Mouse (Mus musculus): Measurements from ENCODE around the gene Cuta. TPM values are rescaled to one million over a fixed set of nuclear protein-coding genes. Genes with fewer than 3 reads are reported as not detected.
"Not testable (repeated sequence)": the region's sequence is repeated elsewhere in the genome, so short reads cannot be mapped to it uniquely, and the experiment has no call there.

Cuta gene
- polyA plus RNA-seq, 2 experiments = 127 to 146 TPM

DNA sequence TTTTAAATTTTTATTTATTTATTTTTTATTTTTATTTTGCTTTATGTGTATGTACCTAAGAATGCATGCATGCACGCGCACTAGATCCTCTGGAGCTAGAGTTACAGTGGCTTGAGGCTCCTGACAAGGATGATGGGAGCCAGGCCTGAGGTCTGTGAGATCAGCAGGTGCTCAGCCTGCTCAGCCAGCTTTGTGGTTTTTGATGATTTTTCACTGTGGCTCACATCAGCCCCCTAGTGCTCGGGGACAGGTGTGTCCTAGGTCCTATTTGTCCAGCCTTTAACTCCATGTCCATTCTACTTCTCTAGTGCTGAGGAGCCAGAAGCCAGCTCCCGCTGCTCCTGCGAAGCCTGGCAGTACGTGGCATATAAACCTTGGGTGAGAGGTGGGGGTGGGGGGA, 17.0 kb downstream of the Cuta start:
- H3K27me3 ChIP-seq (ENCODE audit: control insufficient read depth, insufficient read depth, low read length); H3K27ac ChIP-seq (replicated peaks; ENCODE audit: low read depth, low read length); H3K4me3 ChIP-seq (replicated peaks; ENCODE audit: low read length); H3K9ac ChIP-seq (ENCODE audit: low read depth, low read length, severe bottlenecking); H3K9me3 ChIP-seq (ENCODE audit: control insufficient read depth, low read length); ATAC-seq (ENCODE audit: low FRiP score, low read depth); H3K4me2 ChIP-seq (replicated peaks; ENCODE audit: low read depth, low read length, severe bottlenecking); H3K4me1 ChIP-seq (ENCODE audit: control insufficient read depth, insufficient read depth, low read length); DNase-seq (ENCODE audit: low spot score): not testable (repeated sequence)
- 91% methylated on average over 5 of the region's 6 CpGs for WGBS
- peaks cover 26% of the 10 kb centered on the region for H3K36me3 ChIP-seq (ENCODE audit: control insufficient read depth, insufficient read depth, low read length)

DNA sequence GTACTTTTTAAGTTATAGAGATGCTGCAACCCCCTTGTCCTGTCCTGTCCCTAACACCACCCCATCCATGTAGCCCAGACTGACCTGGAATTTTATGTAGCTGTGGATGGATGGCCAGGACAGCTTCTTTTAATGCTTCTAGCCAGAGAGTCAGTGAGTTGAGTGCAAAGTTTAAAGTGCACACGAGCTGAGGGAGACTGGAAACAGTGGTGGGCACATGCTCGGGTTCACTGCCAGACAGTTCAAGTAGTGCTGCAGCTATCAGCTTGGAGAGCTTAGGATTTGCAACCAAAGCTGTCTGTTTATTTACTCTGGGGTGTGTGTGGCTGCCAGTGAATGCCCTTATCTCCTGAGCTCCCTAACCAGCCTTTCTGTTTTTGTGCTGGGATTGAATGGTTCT, 19.9 kb downstream of the Cuta start:
- not testable (repeated sequence) for ATAC-seq (ENCODE audit: low FRiP score, low read depth); H3K27me3 ChIP-seq (ENCODE audit: control insufficient read depth, insufficient read depth, low read length); H3K27ac ChIP-seq (replicated peaks; ENCODE audit: low read depth, low read length); H3K36me3 ChIP-seq (ENCODE audit: control insufficient read depth, insufficient read depth, low read length); H3K4me3 ChIP-seq (replicated peaks; ENCODE audit: low read length); H3K9me3 ChIP-seq (ENCODE audit: control insufficient read depth, low read length); H3K4me2 ChIP-seq (replicated peaks; ENCODE audit: low read depth, low read length, severe bottlenecking); H3K9ac ChIP-seq (ENCODE audit: low read depth, low read length, severe bottlenecking); DNase-seq (ENCODE audit: low spot score); H3K4me1 ChIP-seq (ENCODE audit: control insufficient read depth, insufficient read depth, low read length)
- WGBS = 76% methylated on average over 2 of the region's 2 CpGs

DNA sequence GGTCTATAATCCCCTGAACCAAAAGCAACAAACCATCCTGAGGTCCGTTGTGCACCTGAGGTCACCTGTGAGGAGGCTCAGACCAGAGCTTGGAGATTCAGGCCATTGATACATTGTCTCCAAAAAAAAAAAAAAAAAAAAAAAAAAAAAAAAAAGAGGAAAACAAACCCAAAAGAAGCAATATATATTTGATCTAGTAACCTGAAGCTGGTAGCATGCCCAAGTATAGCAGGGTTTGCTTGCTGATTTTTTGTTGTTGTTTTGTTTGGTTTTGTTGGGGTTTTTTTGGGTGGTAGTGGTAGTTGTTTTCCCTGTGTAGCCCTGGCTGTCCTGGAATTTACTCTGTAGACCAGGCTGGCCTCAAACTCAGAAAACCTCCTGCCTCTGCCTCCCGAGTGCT, 21.0 kb downstream of the Cuta start:
- Histone ChIP-seq H3K4me2 (replicated peaks; ENCODE audit: low read depth, low read length, severe bottlenecking) (peak overlapping the region; percentile 57), H3K27ac (replicated peaks; ENCODE audit: low read depth, low read length) (no peak overlapping the region), H3K36me3 (ENCODE audit: control insufficient read depth, insufficient read depth, low read length) (peaks cover 8% of the 10 kb centered on the region), H3K9me3 (ENCODE audit: control insufficient read depth, low read length) (no peaks in the 10 kb centered on the region), H3K27me3 (ENCODE audit: control insufficient read depth, insufficient read depth, low read length) (no peaks in the 10 kb centered on the region), H3K9ac (ENCODE audit: low read depth, low read length, severe bottlenecking) (no peak overlapping the region), H3K4me3 (replicated peaks; ENCODE audit: low read length) (peak overlapping the region; percentile 17), H3K4me1 (ENCODE audit: control insufficient read depth, insufficient read depth, low read length) (no peaks in the 10 kb centered on the region)
- 79% methylated on average over 2 of the region's 2 CpGs for WGBS
- ATAC-seq (ENCODE audit: low FRiP score, low read depth) = no peak
- TF ChIP-seq POLR2A (IDR thresholded peaks at IDR 0.05; ENCODE audit: borderline replicate concordance, extremely low read depth, insufficient read depth, insufficient read length) = no peak
- DNase-seq (ENCODE audit: low spot score) = no peak

DNA sequence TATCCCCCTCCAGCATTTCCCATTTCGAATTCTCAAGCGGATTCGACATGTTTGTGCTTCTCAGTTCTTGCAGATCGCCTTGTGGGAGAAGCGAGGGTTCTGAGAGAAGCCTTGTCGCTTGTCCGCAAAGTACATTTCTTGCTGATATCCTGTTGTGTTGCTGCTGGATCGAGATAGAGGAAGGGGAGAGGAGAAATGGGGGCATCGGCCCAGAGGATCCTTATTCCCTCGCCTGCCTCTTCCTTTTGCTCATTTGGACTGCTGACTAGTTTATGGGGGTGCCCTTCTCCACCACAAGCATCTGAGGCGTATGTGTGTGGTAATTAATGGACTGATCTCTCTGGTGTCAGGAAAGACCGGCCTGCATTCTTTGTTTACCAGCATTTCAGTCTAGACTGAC, 21.8 kb downstream of the Cuta start:
- ATAC-seq (ENCODE audit: low FRiP score, low read depth); DNase-seq (ENCODE audit: low spot score); H3K27me3 ChIP-seq (ENCODE audit: control insufficient read depth, insufficient read depth, low read length); H3K27ac ChIP-seq (replicated peaks; ENCODE audit: low read depth, low read length); H3K9me3 ChIP-seq (ENCODE audit: control insufficient read depth, low read length); H3K4me1 ChIP-seq (ENCODE audit: control insufficient read depth, insufficient read depth, low read length); H3K36me3 ChIP-seq (ENCODE audit: control insufficient read depth, insufficient read depth, low read length): not testable (repeated sequence)
- H3K9ac ChIP-seq (ENCODE audit: low read depth, low read length, severe bottlenecking) = peak overlapping the region; percentile 60
- H3K4me2 ChIP-seq (replicated peaks; ENCODE audit: low read depth, low read length, severe bottlenecking) = peak overlapping the region; percentile 57
- peak overlapping the region; percentile 60 for H3K4me3 ChIP-seq (replicated peaks; ENCODE audit: low read length)
- 0% methylated on average over 11 of the region's 12 CpGs for WGBS

DNA sequence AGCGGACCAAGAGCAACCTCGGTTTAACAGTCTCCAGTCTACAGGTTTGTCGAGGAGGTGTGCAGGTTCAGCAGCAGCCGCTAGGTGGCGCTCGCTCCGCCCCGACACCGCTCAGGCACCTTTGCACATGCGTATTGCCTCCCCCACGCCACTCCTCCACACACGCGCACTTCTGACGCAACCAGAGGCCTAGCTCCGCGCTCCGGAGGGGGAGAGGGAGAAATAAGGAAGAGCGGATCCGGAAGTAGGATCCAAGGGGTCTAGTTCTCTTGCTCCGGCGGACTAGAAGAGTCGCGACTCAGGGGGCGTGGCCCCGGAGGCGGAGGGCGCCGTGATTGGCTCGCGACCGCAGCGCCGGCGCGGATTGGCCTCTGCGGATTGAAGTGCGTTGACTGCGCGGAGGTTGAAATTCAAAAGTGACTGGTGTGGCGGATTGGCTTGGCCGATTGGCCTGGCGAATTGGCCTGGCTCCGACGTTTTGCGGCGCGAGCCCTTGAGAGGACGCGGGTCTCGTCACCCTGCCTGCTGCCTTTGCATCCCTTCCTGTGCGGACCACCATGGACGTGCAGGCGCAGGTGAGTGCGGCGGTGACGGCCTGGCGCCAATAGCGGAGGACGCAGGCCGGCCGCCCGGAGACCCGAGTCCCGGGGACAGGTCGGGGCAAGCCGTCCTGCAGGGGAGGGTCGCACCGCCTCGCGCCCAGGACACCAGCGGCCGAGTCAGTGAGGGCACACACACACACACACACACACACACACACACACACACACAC, 22.5 kb downstream of the Cuta start, which contains the start of gene Kifc5b:
TSS of gene Kifc5b (plus strand) at position 381 of the 772 bp plus-strand sequence.
- peak; percentile 99 for ATAC-seq (ENCODE audit: low FRiP score, low read depth)
- no peaks in the 10 kb centered on the region for H3K27me3 ChIP-seq (ENCODE audit: control insufficient read depth, insufficient read depth, low read length)
- peaks cover 8% of the 10 kb centered on the region for H3K36me3 ChIP-seq (ENCODE audit: control insufficient read depth, insufficient read depth, low read length)
- no peaks in the 10 kb centered on the region for H3K4me1 ChIP-seq (ENCODE audit: control insufficient read depth, insufficient read depth, low read length)
- H3K9ac ChIP-seq (ENCODE audit: low read depth, low read length, severe bottlenecking) = peak within 1 kb of the TSS; percentile 60
- peak; percentile 99 for DNase-seq (ENCODE audit: low spot score)
- no peak within 1 kb of the TSS for H3K27ac ChIP-seq (replicated peaks; ENCODE audit: low read depth, low read length)
- 0 out of 2 replicates have a peak, but pooled peaks have one; percentile 34 for TF ChIP-seq POLR2A (IDR thresholded peaks at IDR 0.05; ENCODE audit: borderline replicate concordance, extremely low read depth, insufficient read depth, insufficient read length)
- H3K4me3 ChIP-seq (replicated peaks; ENCODE audit: low read length) = peak within 1 kb of the TSS; percentile 60
- WGBS = 3% methylated on average over 68 of the region's 72 CpGs
- no peaks in the 10 kb centered on the region for H3K9me3 ChIP-seq (ENCODE audit: control insufficient read depth, low read length)
- peak within 1 kb of the TSS; percentile 57 for H3K4me2 ChIP-seq (replicated peaks; ENCODE audit: low read depth, low read length, severe bottlenecking)

DNA sequence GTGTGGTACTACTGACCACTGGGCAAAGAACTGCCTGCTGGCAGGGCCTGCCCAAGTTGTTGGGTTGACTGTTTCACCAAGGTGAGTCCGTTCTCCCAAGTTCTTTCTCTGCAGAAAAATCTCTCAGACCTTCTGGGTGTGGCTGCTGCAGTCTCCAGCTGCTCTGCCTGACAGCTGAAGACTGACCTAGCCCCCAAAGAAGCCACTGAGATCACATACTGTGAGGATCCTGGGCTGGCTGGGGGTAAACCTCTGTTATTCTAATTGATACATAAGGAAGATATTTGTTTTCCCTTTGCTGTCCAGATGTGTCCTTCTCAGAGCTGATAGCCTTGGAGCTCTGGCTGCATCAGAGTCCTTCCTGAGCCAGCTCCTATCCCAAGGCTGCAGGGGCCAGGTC, 24.1 kb downstream of the Cuta start:
- H3K4me2 ChIP-seq (replicated peaks; ENCODE audit: low read depth, low read length, severe bottlenecking) = no peak overlapping the region
- no peak overlapping the region for H3K27ac ChIP-seq (replicated peaks; ENCODE audit: low read depth, low read length)
- no peaks in the 10 kb centered on the region for H3K36me3 ChIP-seq (ENCODE audit: control insufficient read depth, insufficient read depth, low read length)
- no peak overlapping the region for H3K4me3 ChIP-seq (replicated peaks; ENCODE audit: low read length)
- no peak for ATAC-seq (ENCODE audit: low FRiP score, low read depth)
- H3K9ac ChIP-seq (ENCODE audit: low read depth, low read length, severe bottlenecking) = no peak overlapping the region
- no peaks in the 10 kb centered on the region for H3K9me3 ChIP-seq (ENCODE audit: control insufficient read depth, low read length)
- H3K4me1 ChIP-seq (ENCODE audit: control insufficient read depth, insufficient read depth, low read length) = no peaks in the 10 kb centered on the region
- no peak for DNase-seq (ENCODE audit: low spot score)
- H3K27me3 ChIP-seq (ENCODE audit: control insufficient read depth, insufficient read depth, low read length) = no peaks in the 10 kb centered on the region
- WGBS = 50% methylated on average over 1 of the region's 1 CpGs
- TF ChIP-seq POLR2A (IDR thresholded peaks at IDR 0.05; ENCODE audit: borderline replicate concordance, extremely low read depth, insufficient read depth, insufficient read length) = no peak

DNA sequence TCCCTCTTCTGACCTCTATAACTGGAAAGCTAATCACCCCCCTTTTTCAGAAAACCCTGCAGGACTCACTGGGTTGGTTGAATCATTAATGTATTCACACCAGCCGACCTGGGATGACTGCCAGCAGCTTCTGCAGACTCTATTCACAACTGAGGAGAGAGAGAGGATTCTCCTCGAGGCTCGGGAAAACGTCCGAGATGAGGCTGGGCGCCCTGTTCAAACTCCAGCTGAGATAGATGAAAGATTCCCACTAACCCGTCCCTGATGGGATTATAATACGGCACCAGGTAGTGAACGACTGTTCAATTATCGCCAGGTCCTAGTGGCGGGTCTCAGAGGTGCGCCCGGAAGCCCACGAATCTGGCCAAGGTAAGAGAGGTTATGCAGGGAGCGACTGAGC, 31.9 kb downstream of the Cuta start:
- not testable (repeated sequence) for H3K27ac ChIP-seq (replicated peaks; ENCODE audit: low read depth, low read length); H3K9me3 ChIP-seq (ENCODE audit: control insufficient read depth, low read length); H3K36me3 ChIP-seq (ENCODE audit: control insufficient read depth, insufficient read depth, low read length); DNase-seq (ENCODE audit: low spot score); H3K4me3 ChIP-seq (replicated peaks; ENCODE audit: low read length); ATAC-seq (ENCODE audit: low FRiP score, low read depth); H3K4me1 ChIP-seq (ENCODE audit: control insufficient read depth, insufficient read depth, low read length); H3K9ac ChIP-seq (ENCODE audit: low read depth, low read length, severe bottlenecking); H3K27me3 ChIP-seq (ENCODE audit: control insufficient read depth, insufficient read depth, low read length); H3K4me2 ChIP-seq (replicated peaks; ENCODE audit: low read depth, low read length, severe bottlenecking)
- WGBS = 93% methylated on average over 14 of the region's 15 CpGs
